Mouse (Mus musculus) G1E (cell line): ENCODE data around the gene Fam20b.

ENCODE experiments used
- CTCF ChIP-seq: IDR thresholded peaks from 2 replicates; pipeline ENCODE4 v1.5.1; 2012; ENCODE audit warnings: low read depth, low read length, inconsistent platforms, mixed read lengths
- TAL1 ChIP-seq: conservative IDR thresholded peaks from 2 replicates; pipeline ENCODE4 v1.6.1; 2012; ENCODE audit warnings: low read depth, low read length, inconsistent platforms, mixed read lengths

GRCm38 (mm10) chr1:156722089-156722488, 3.2 kb upstream of the Fam20b start:
- TF ChIP-seq TAL1 = no peak
- no peak for TF ChIP-seq CTCF
